8 mouse cellular contexts compared by ENCODE assay signal in the genomic region with DNA sequence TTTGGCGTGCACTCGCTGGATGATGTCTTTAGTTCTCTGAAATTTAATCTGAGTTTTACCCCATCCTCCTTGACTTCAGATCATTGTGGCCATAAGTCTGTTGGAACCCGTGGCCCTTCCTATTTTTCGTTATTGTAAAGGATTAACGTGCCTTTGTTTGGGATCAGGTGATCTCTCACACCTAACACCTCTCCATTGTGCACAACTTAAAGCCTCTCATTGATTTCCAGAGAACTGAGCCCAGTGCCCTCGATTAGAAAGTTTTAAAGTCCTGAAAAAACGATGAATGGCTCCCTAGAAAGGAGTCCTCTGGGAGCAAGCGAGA. TPM values are rescaled to one million over a fixed set of nuclear protein-coding genes. Genes with fewer than 3 reads are reported as not detected.
DNase-seq lines count a peak whose midpoint lies in the region; ATAC-seq and TF ChIP-seq lines count a peak whose summit lies in the region.

No protein-coding gene starts in this region.

- in situ Hi-C loops in ES-E14 (cut with MboI; ENCODE audit: low sequenced_read_pairs in 2 of 2, unreplicated experiment in 2 of 2) = no loop called here

- 18% methylated on average over 8 of the region's 8 CpGs for WGBS in heart, embryonic 14.5 days
- WGBS in forebrain, postnatal 0 days = 10% methylated on average over 8 of the region's 8 CpGs
- 10% methylated on average over 8 of the region's 8 CpGs for WGBS in midbrain, embryonic 10.5 days

- peak overlapping the region; percentile 73 for H3K4me2 ChIP-seq in heart, embryonic 14.5 days (ENCODE audit: low read length)
- peak overlapping the region; percentile 68 for H3K4me2 ChIP-seq in forebrain, postnatal 0 days (ENCODE audit: low read depth)

- no peaks in the 10 kb centered on the region for H3K9me3 ChIP-seq in heart, embryonic 14.5 days (ENCODE audit: control insufficient read depth, low read length)
- H3K9me3 ChIP-seq in ES-E14 (ENCODE audit: control insufficient read depth, insufficient read depth, low read depth, low read length) = no peaks in the 10 kb centered on the region
- H3K9me3 ChIP-seq in forebrain, postnatal 0 days (ENCODE audit: low read length) = no peaks in the 10 kb centered on the region
- H3K9me3 ChIP-seq in midbrain, embryonic 10.5 days (replicated peaks) = no peaks in the 10 kb centered on the region

- ATAC-seq in heart, embryonic 14.5 days (ENCODE audit: insufficient number of reproducible peaks, insufficient read depth, low FRiP score, low read depth) = no peak
- ATAC-seq in forebrain, postnatal 0 days = no peak

- peak overlapping the region; percentile 96 for H3K9ac ChIP-seq in heart, embryonic 14.5 days (ENCODE audit: low read length)
- peak overlapping the region; percentile 45; the same call in 1 of the 2 replicates for H3K9ac ChIP-seq in ES-E14 (ENCODE audit: insufficient read depth, low read depth, low read length, poor library complexity, severe bottlenecking)
- H3K9ac ChIP-seq in forebrain, postnatal 0 days = peak overlapping the region; percentile 82; the same call in 1 of the 2 replicates

- H3K36me3 ChIP-seq in heart, embryonic 14.5 days (ENCODE audit: control insufficient read depth, insufficient read depth, low read length) = no peaks in the 10 kb centered on the region
- H3K36me3 ChIP-seq in ES-E14 (ENCODE audit: control insufficient read depth, insufficient read depth, low read length, poor library complexity, severe bottlenecking) = no peaks in the 10 kb centered on the region
- no peaks in the 10 kb centered on the region for H3K36me3 ChIP-seq in forebrain, postnatal 0 days (ENCODE audit: insufficient read depth)
- H3K36me3 ChIP-seq in midbrain, embryonic 10.5 days = peaks cover 17% of the 10 kb centered on the region

- peak overlapping the region; percentile 80 to 86 for H3K4me3 ChIP-seq in heart, embryonic 14.5 days (ENCODE audit: control insufficient read depth in 1 of 2, insufficient read depth in 1 of 2, low read depth in 1 of 2, low read length in 2 of 2)
- peak overlapping the region; percentile 33 to 43 for H3K4me3 ChIP-seq in ES-E14 (ENCODE audit: insufficient read depth in 1 of 2, low read depth in 1 of 2, low read length in 2 of 2, poor library complexity in 1 of 2, severe bottlenecking in 1 of 2)
- H3K4me3 ChIP-seq in forebrain, postnatal 0 days (ENCODE audit: low read depth, low read length) = peak overlapping the region; percentile 96
- peak overlapping the region; percentile 99 for H3K4me3 ChIP-seq in midbrain, embryonic 10.5 days

- TF ChIP-seq CTCF in forebrain, postnatal 0 days (IDR thresholded peaks at IDR 0.05; ENCODE audit: low read depth) = no peak

- H3K4me1 ChIP-seq in heart, embryonic 14.5 days (ENCODE audit: control insufficient read depth in 2 of 2, insufficient read depth in 2 of 2, low read length in 2 of 2) = peaks cover 0 to 15% of the 10 kb centered on the region in 2 experiments; a peak in 2 of 4 replicates
- H3K4me1 ChIP-seq in ES-E14 (ENCODE audit: control insufficient read depth in 2 of 2, insufficient read depth in 2 of 2, low read length in 2 of 2, poor library complexity in 1 of 2) = peaks cover 8 to 16% of the 10 kb centered on the region in 2 experiments; a peak in 3 of 4 replicates
- H3K4me1 ChIP-seq in forebrain, postnatal 0 days (ENCODE audit: insufficient read depth) = peaks cover 8% of the 10 kb centered on the region
- peaks cover 31% of the 10 kb centered on the region for H3K4me1 ChIP-seq in midbrain, embryonic 10.5 days

- H3K27me3 ChIP-seq in heart, embryonic 14.5 days (ENCODE audit: control insufficient read depth, insufficient read depth, low read length) = no peaks in the 10 kb centered on the region
- no peaks in the 10 kb centered on the region for H3K27me3 ChIP-seq in forebrain, postnatal 0 days (ENCODE audit: insufficient read depth, low read length)
- no peaks in the 10 kb centered on the region for H3K27me3 ChIP-seq in midbrain, embryonic 10.5 days (ENCODE audit: low read depth, poor library complexity, severe bottlenecking)

- DNase-seq in heart, adult 9 months (ENCODE audit: low spot score in 2 of 2) = no peak
- DNase-seq in ES-E14 (ENCODE audit: low read depth, low spot score) = peak; percentile 86
- no peak for DNase-seq in forebrain, postnatal 0 days
- no peak for DNase-seq in midbrain, embryonic 10.5 days (ENCODE audit: low spot score)
- no peak for DNase-seq in thymus, postnatal 14 days
- no peak for DNase-seq in left cerebral cortex, adult 18-20 months (ENCODE audit: low spot score in 2 of 2)
- DNase-seq in gastrocnemius, postnatal 25 days = no peak

- peak overlapping the region; percentile 48 to 92 for H3K27ac ChIP-seq in heart, embryonic 14.5 days (replicated peaks in 1 of 2; ENCODE audit: control insufficient read depth in 1 of 2, insufficient read depth in 1 of 2, low read depth in 2 of 2, low read length in 2 of 2)
- peak overlapping the region; percentile 94 for H3K27ac ChIP-seq in ES-E14 (ENCODE audit: insufficient read depth, low read depth, low read length, poor library complexity, severe bottlenecking)
- peak overlapping the region; percentile 50; the same call in 1 of the 2 replicates for H3K27ac ChIP-seq in forebrain, postnatal 0 days (ENCODE audit: low read depth, low read length)
- peak overlapping the region; percentile 98 for H3K27ac ChIP-seq in midbrain, embryonic 10.5 days (replicated peaks)

TF ChIP-seq in ES-E14, 5 proteins besides CTCF, POLR2A, EP300 and RAD21:
- no peak for TF ChIP-seq MAFK (IDR thresholded peaks at IDR 0.05; ENCODE audit: insufficient read depth, low read depth, low read length)
- TF ChIP-seq ZNF384 (IDR thresholded peaks at IDR 0.05; ENCODE audit: low read depth, low read length) = no peak
- TF ChIP-seq ZC3H11A (IDR thresholded peaks at IDR 0.05; ENCODE audit: borderline replicate concordance, low read depth, low read length) = no peak
- TF ChIP-seq HCFC1 (IDR thresholded peaks at IDR 0.05; ENCODE audit: borderline replicate concordance, insufficient read depth, low read length) = no peak
- no peak for TF ChIP-seq CHD2 (IDR thresholded peaks at IDR 0.05; ENCODE audit: low read depth, low read length)

RNA-seq across cellular contexts. Expression of a gene that starts 0.5 kb away (rescaled TPM):
- 68.0 and 70.3 TPM in 2 replicates for polyA plus RNA-seq in heart, embryonic 14.5 days (2014; fragmentation: Nextera tagmentation; extraction: Ambion mirVana)
- total RNA-seq in ES-E14 (2012; rRNA removed) = 78.0 and 85.7 TPM in 2 replicates
- 49.0 and 58.8 TPM in 2 replicates for total RNA-seq in forebrain, postnatal 0 days (2014; rRNA removed)
- polyA plus RNA-seq in forebrain, postnatal 0 days (2015; fragmentation: Nextera tagmentation; extraction: Ambion mirVana) = 32.8 and 43.7 TPM in 2 replicates
- 115 and 130 TPM in 2 replicates for polyA plus RNA-seq in midbrain, embryonic 10.5 days (2016; fragmentation: Nextera tagmentation; extraction: Ambion mirVana)
- total RNA-seq in left cerebral cortex, adult 18-20 months (2021) = 10 to 100 TPM; 43.2 to 45.8 TPM
- total RNA-seq in gastrocnemius, postnatal 25 days (2021) = 10 to 100 TPM; 25.2 to 26.4 TPM

RNA-seq across cellular contexts. Expression of a gene that starts 24.1 kb away (rescaled TPM):
- polyA plus RNA-seq in heart, embryonic 14.5 days (2014; fragmentation: Nextera tagmentation; extraction: Ambion mirVana) = 340 and 357 TPM in 2 replicates
- total RNA-seq in ES-E14 (2012; rRNA removed) = 317 and 391 TPM in 2 replicates
- total RNA-seq in forebrain, postnatal 0 days (2014; rRNA removed) = 263 and 287 TPM in 2 replicates
- polyA plus RNA-seq in forebrain, postnatal 0 days (2015; fragmentation: Nextera tagmentation; extraction: Ambion mirVana) = 367 and 416 TPM in 2 replicates
- 789 and 839 TPM in 2 replicates for polyA plus RNA-seq in midbrain, embryonic 10.5 days (2016; fragmentation: Nextera tagmentation; extraction: Ambion mirVana)
- 100 to 1,000 TPM; 124 to 130 TPM for total RNA-seq in left cerebral cortex, adult 18-20 months (2021)
- total RNA-seq in gastrocnemius, postnatal 25 days (2021) = 10 to 100 TPM; 36.4 to 48.2 TPM

RNA-seq across cellular contexts. Expression of a gene that starts 56.5 kb away (rescaled TPM):
- polyA plus RNA-seq in heart, embryonic 14.5 days (2014; fragmentation: Nextera tagmentation; extraction: Ambion mirVana) = 53.2 and 53.5 TPM in 2 replicates
- 39.6 and 46.9 TPM in 2 replicates for total RNA-seq in ES-E14 (2012; rRNA removed)
- total RNA-seq in forebrain, postnatal 0 days (2014; rRNA removed) = 69.2 and 77.3 TPM in 2 replicates
- 63.4 and 72.9 TPM in 2 replicates for polyA plus RNA-seq in forebrain, postnatal 0 days (2015; fragmentation: Nextera tagmentation; extraction: Ambion mirVana)
- 107 and 114 TPM in 2 replicates for polyA plus RNA-seq in midbrain, embryonic 10.5 days (2016; fragmentation: Nextera tagmentation; extraction: Ambion mirVana)
- total RNA-seq in left cerebral cortex, adult 18-20 months (2021) = 10 to 100 TPM; 67.7 to 71.2 TPM
- total RNA-seq in gastrocnemius, postnatal 25 days (2021) = 10 to 100 TPM; 25.9 to 34.0 TPM

Comparison
In these comparisons a context has a peak if more than half of its experiments do, and no peak if none do; other contexts are left out.
1. H3K4me3 ChIP-seq: peak in every context shown above with its lines; median percentile 99 in midbrain, embryonic 10.5 days; 96 in forebrain, postnatal 0 days; 83 in heart, embryonic 14.5 days; 38 in ES-E14.
2. H3K9ac ChIP-seq: peak in every context shown above with its lines; median percentile 96 in heart, embryonic 14.5 days; 82 in forebrain, postnatal 0 days; 45 in ES-E14.